Mouse (Mus musculus) retina, postnatal 1 day (tissue): ENCODE data around the gene Cog8.
"Not testable (repeated sequence)": the region's sequence is repeated elsewhere in the genome, so short reads cannot be mapped to it uniquely, and the experiment has no call there.

Source experiments
- DNase-seq: peaks from one replicate; pipeline ENCODE4 v3.0.0-alpha.2; 2012

The Cog8 gene

GRCm38 (mm10) chr8:107040632-107041031 is 15.9 kb downstream of the Cog8 start:
- no peak for DNase-seq

GRCm38 (mm10) chr8:107036626-107037025 is 19.9 kb downstream of the Cog8 start:
- DNase-seq: no peak

DNA sequence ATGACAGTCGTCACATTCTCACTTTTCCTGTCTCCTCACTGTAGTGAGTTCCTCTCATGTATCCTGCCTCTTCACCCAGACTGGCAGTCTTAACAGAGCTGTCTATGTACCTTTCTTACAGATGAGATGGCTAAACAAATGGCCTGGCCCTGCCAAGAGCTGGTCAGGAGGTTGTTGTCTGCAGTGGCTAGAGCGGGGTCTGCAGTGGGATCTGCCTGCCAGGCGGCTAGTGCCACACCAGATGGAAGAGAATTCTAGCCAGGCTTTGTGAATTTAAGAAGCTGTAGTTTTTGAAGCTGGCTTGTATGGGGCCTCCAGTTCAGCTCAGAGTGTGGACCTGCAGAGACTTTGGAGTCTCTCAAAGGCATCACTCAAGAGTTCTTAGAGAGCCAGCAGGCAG is 20.8 kb downstream of the Cog8 start:
- no peak for DNase-seq

DNA sequence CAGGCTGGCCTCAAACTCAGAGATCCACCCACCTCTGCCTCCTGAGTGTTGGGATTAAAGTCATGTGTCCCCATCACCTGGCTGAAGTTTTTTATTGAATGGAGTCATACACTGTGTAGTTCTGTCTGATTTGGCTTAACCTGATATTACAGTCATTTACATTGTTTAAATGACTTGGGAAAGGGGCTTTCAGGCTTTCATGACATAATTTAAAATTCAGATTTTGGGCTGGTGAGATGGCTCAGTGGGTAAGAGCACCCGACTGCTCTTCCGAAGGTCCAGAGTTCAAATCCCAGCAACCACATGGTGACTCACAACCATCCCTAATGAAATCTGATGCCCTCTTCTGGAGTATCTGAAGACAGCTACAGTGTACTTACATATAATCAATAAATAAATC is 22.9 kb downstream of the Cog8 start:
- not testable (repeated sequence) for DNase-seq

DNA sequence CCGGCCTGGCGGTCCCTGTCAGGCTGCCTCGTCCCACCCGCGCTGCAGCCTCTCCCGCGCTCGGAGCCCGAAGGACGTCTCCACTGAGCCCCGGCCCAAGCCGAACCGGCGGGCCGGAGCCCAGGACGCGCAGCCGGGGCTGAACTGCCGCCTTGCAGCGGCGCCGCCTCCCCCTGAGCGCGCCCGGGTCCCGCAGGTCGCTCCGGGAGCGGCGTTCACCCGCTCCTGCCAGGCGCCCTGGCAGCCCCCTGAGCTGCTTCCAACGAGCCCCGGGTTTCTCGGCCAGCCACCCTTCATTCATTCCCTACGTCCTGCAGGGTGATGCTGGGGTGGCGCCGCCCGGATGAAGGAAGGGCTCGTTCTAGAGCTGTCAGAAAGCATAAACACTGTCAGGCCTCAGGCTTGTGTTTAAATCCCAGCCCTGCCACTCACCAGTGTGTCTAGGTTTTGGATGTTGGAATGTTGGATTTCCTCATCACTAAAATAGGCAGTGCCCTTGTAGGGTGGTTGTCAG is 24.9 kb downstream of the Cog8 start:
- peak; percentile 38 for DNase-seq

GRCm38 (mm10) chr8:107030650-107031576 is 25.6 kb downstream of the Cog8 start, which contains the start of gene Vps4a:
TSS of gene Vps4a (plus strand) at chr8:107031222.
- peak; percentile 95 for DNase-seq

- DNase-seq: no peak
Measured at GRCm38 (mm10) chr8:107030058-107030457, 26.4 kb downstream of the Cog8 start.

- no peak for DNase-seq
Measured at GRCm38 (mm10) chr8:107029310-107029709, 27.2 kb downstream of the Cog8 start.

GRCm38 (mm10) chr8:107023479-107023878 is 33.0 kb downstream of the Cog8 start:
- no peak for DNase-seq

DNA sequence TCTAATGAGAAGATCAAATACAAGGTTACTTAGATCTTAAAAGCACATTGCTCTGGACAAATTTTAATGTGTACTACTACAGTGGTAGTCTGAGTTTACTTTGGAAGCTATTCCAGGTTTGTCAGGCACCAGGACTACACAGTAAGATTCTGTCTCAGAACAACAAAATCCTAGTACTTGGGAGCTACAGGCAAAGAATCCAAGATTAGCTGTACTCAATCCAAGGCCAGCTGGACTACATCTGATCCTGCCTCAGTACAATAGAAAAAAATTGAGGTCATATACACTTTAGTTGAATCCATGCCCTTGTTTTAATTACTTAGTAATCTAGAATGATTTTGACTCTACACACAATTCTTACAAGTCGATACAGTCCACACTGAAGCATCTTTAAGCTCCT is 41.6 kb downstream of the Cog8 start:
- DNase-seq: no peak

- DNase-seq: no peak
Measured at GRCm38 (mm10) chr8:107012666-107013065, 43.8 kb downstream of the Cog8 start.

GRCm38 (mm10) chr8:107007795-107008194 is 48.7 kb downstream of the Cog8 start:
- DNase-seq: no peak

- DNase-seq: peak; percentile 89
Measured at GRCm38 (mm10) chr8:107002532-107002931, 54.0 kb downstream of the Cog8 start.

DNA sequence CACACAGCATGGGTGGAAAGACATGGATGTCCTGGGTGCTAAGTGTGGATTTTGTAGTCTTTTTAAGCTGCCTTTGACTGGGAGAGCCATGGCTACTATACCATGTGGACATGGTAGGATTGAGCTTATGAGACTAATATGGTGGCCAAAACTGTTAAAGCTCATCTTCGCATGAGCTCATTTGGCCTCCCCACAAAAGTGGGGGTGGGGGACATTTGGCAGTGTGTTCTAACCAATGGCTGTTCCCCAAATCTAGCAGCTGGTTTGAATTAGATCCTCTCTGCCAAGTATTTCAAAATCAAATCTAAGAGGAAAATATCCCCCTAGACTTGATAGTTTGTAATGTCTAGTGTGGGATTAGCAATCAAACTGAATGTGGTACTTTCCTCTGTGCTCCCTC is 57.4 kb downstream of the Cog8 start:
- no peak for DNase-seq

DNA sequence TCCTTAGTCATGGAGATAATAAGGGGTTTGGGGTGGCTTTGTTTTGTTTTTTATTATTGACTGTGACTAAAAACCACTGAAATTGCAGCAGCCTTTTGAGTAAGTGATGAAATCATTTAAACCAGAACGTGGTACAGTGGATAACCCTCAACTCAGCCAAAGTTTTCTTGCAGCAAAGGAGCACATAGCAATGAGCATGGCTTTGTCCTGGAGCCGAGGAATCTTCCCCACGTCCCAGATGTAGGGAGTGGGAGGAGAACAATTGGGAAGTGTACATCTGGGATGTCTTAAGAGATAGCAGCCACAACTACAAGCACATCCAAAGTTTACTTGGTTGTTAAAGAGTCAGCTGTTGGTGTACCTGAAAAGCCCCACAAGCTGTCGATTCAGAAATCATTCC is 59.1 kb downstream of the Cog8 start:
- DNase-seq: no peak

- DNase-seq: not testable (repeated sequence)
Measured at GRCm38 (mm10) chr8:106996339-106996738, 60.1 kb downstream of the Cog8 start.
